Mouse (Mus musculus) small intestine, adult 2 months (tissue): ENCODE measurements around the gene Tnfaip1. TPM values are rescaled to one million over a fixed set of nuclear protein-coding genes. Genes with fewer than 3 reads are reported as not detected.

ENCODE experiments used
- H3K27ac ChIP-seq: fragments of 200-500 bp; 2 replicates; pipeline ENCODE4 v1.5.1; 2012; ENCODE audit warnings: low read depth, low read length, control low read depth, inconsistent platforms; ENCODE audit not compliant: insufficient read depth
- H3K27me3 ChIP-seq: fragments of 200-500 bp; 2 replicates; pipeline ENCODE4 v1.6.1; 2012; ENCODE audit warnings: mild to moderate bottlenecking, moderate library complexity, low read length, inconsistent platforms; ENCODE audit not compliant: control insufficient read depth, insufficient read depth
- H3K36me3 ChIP-seq: fragments of 200-500 bp; 2 replicates; pipeline ENCODE4 v1.6.1; 2012; ENCODE audit warnings: mild to moderate bottlenecking, low read length, control low read depth, inconsistent platforms; ENCODE audit not compliant: control insufficient read depth, insufficient read depth
- H3K4me1 ChIP-seq: fragments of 200-500 bp; 2 replicates; pipeline ENCODE4 v1.6.1; 2012; ENCODE audit warnings: low read length, inconsistent platforms, mixed read lengths; ENCODE audit not compliant: control insufficient read depth, insufficient read depth, insufficient read length
- H3K4me3 ChIP-seq: fragments of 200-500 bp; 2 replicates; pipeline ENCODE4 v1.5.1; 2012; ENCODE audit warnings: low read depth, mild to moderate bottlenecking, control low read depth, inconsistent platforms, low read length, moderate library complexity
- CTCF ChIP-seq: fragments of 200-500 bp; IDR thresholded peaks from 2 replicates; pipeline ENCODE4 v1.5.1; 2012; ENCODE audit warnings: low read depth, mild to moderate bottlenecking, control low read depth, inconsistent platforms, low read length, moderate library complexity, mixed read lengths; ENCODE audit not compliant: insufficient replicate concordance, insufficient read length; ENCODE audit errors: extremely low read depth
- POLR2A ChIP-seq: fragments of 200-500 bp; IDR thresholded peaks from 2 replicates; pipeline ENCODE4 v1.6.1; 2012; ENCODE audit warnings: low read depth, mild to moderate bottlenecking, control low read depth, inconsistent platforms, low read length, moderate library complexity
- WGBS: fragments of 180-500 bp; shearing (Covaris S2); methylation state at CpG from one replicate; pipeline ENCODE4 v1.1.7; 2018; 5-methylcytosine and 5-hydroxymethylcytosine counted together
- polyA plus RNA-seq: library from polyadenylated mRNA; depleted of rRNA; stranded (reverse); fragments of >200 nt; gene quantifications from 2 replicates; pipeline ENCODE4 v1.2.3, GENCODE M21; 2012

Tnfaip1 gene
- polyA plus RNA-seq, 1 experiment, result 64.5 TPM

DNA sequence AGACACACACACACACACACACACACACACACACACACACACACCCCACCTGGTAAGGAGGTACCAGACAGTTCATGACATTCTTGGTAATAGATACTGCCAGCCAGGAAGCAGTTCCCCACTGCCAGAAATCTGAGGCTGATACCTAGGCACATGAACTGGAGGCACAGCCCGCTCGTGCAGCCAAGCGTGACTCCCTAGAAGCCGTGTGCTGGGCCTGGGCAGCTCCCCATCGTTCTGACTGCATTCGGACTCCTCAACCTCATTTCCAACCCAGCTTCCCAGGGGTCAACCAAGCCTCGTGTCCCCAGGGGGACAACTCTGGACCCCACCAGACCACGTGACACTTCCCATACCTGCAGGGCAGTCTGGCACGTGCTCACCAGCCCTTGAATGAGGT is 7.4 kb downstream of the Tnfaip1 start:
- TF ChIP-seq CTCF (no peak), POLR2A (no peak)
- Histone ChIP-seq H3K36me3 (peaks cover 66% of the 10 kb centered on the region), H3K4me3 (no peak overlapping the region), H3K27me3 (no peaks in the 10 kb centered on the region), H3K4me1 (no peaks in the 10 kb centered on the region), H3K27ac (no peak overlapping the region)
- WGBS, result 89% methylated on average over 9 of the region's 9 CpGs

GRCm38 (mm10) chr11:78524838-78525237 is 11.3 kb downstream of the Tnfaip1 start:
- H3K4me3 ChIP-seq, result no peak overlapping the region
- TF ChIP-seq CTCF (no peak), POLR2A (no peak)
- peaks cover 89% of the 10 kb centered on the region for H3K36me3 ChIP-seq
- 79% methylated on average over 2 of the region's 2 CpGs for WGBS
- H3K27ac ChIP-seq, result no peak overlapping the region
- H3K4me1 ChIP-seq, result no peaks in the 10 kb centered on the region
- H3K27me3 ChIP-seq, result no peaks in the 10 kb centered on the region

- no peak overlapping the region for H3K4me3 ChIP-seq
- no peaks in the 10 kb centered on the region for H3K4me1 ChIP-seq
- H3K36me3 ChIP-seq, result peaks cover 86% of the 10 kb centered on the region
- TF ChIP-seq CTCF (no peak), POLR2A (no peak)
- H3K27ac ChIP-seq, result no peak overlapping the region
- no peaks in the 10 kb centered on the region for H3K27me3 ChIP-seq
- 85% methylated on average over 9 of the region's 9 CpGs for WGBS
These were observed 12.7 kb downstream of the Tnfaip1 start for GRCm38 (mm10) chr11:78523241-78523955.

DNA sequence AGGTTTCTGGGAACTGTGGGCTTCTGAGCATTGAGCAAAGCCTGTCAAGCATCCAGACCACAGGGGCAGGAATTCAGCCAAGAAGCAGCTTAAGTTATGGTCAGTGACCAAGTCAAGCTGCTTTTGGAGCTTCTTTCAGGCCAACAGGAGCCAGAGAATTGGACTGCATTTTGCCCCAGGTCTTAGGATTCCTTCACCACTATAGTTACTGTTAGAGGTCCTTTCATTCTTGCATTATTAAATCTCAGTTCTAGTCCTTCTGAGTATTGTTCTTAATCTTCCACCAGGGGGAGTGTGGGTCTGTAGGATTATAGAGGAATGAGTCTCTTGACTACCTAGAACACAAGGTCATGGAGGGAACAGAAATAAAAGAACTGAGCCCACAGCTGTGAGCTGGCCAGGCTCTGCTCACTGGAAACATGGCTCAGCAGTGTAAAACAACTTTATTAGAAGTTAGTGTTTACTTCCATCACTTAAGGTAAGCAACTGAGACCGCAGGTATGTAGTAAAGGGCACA is 13.6 kb downstream of the Tnfaip1 start:
- Histone ChIP-seq H3K4me1 (no peaks in the 10 kb centered on the region), H3K4me3 (no peak overlapping the region), H3K27me3 (no peaks in the 10 kb centered on the region), H3K36me3 (peaks cover 86% of the 10 kb centered on the region), H3K27ac (no peak overlapping the region)
- 92% methylated on average over 1 of the region's 1 CpGs for WGBS
- no peak for TF ChIP-seq POLR2A
- TF ChIP-seq CTCF, result peak; percentile 30; the same call in 1 of the 2 replicates

- Histone ChIP-seq H3K27me3 (no peaks in the 10 kb centered on the region), H3K4me1 (no peaks in the 10 kb centered on the region), H3K4me3 (no peak overlapping the region), H3K27ac (no peak overlapping the region), H3K36me3 (peaks cover 82% of the 10 kb centered on the region)
- TF ChIP-seq POLR2A (no peak), CTCF (no peak)
- WGBS, result 67% methylated on average over 3 of the region's 3 CpGs
These were observed 14.3 kb downstream of the Tnfaip1 start for GRCm38 (mm10) chr11:78521880-78522279.

- Histone ChIP-seq H3K4me1 (no peaks in the 10 kb centered on the region), H3K27me3 (no peaks in the 10 kb centered on the region), H3K36me3 (peaks cover 65% of the 10 kb centered on the region), H3K27ac (no peak overlapping the region), H3K4me3 (no peak overlapping the region)
- TF ChIP-seq POLR2A, result no peak
- TF ChIP-seq CTCF, result no peak
- 91% methylated on average over 10 of the region's 10 CpGs for WGBS
These were observed 17.2 kb downstream of the Tnfaip1 start for GRCm38 (mm10) chr11:78518931-78519330.

DNA sequence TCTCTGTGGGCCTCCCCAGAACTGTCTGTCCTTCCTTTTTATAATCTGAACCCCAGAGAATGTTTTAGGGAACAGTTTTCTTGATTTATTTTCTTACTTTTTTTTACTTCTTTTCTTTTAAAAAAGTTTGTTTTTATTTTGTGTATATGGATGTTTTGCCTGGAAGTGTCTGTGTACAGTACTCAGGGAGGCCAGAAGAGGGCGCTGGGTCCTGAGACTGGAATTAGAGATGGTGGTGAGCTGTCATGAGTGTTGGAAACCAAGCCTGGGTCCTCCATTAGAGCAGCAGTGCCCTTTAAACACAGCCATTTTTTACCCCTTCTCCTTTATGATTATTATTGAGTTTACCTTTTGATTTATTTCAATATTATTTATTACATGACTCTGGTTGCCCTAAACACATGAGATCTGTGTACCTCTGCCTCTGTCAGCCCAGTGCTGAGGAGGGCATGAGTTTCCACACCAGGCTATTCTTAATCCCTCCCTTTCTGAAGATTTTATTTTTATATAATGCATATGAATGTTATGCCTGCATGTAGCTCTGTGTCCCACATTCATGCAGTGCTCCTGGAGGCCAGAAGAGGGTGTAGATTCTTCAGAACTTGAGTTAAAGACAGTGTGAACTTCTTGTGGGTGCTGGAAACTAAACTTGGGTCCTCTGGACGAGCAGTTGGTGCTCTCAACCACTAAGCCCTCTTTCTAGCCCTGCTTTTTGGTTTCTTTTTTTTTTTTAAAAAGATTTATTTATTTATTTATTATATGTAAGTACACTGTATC is 20.4 kb downstream of the Tnfaip1 start:
- TF ChIP-seq CTCF, result peak; percentile 56; the same call in 1 of the 2 replicates
- no peak for TF ChIP-seq POLR2A

More for the DNA sequence above, 20.4 kb downstream of the Tnfaip1 start:
- Histone ChIP-seq H3K27ac (no peak overlapping the region), H3K4me1 (no peaks in the 10 kb centered on the region), H3K36me3 (peaks cover 34% of the 10 kb centered on the region), H3K4me3 (no peak overlapping the region), H3K27me3 (no peaks in the 10 kb centered on the region)
- WGBS, result 64% methylated on average over 2 of the region's 2 CpGs
